ENCODE assay signal across 18 mouse cellular contexts in genomic region chr15:85771306-85772121, GRCm38 (mm10). TPM values are rescaled to one million over a fixed set of nuclear protein-coding genes. Genes with fewer than 3 reads are reported as not detected.
DNase-seq lines count a peak whose midpoint lies in the region; ATAC-seq lines count a peak whose summit lies in the region.
"Had no signal": no experiment of that assay in that cellular context is flagged by ENCODE, and none has a peak within 500 bp of the region (broad histone marks: within the 10 kb centered on the region; RNA-seq: fewer than 3 reads in every experiment).

No protein-coding gene starts in this region.

- no peak overlapping the region for H3K4me2 ChIP-seq in liver, embryonic 12.5 days
- H3K4me2 ChIP-seq in liver, embryonic 11.5 days = no peak overlapping the region
- H3K4me2 ChIP-seq in liver, embryonic 13.5 days = no peak overlapping the region
- no peak overlapping the region for H3K4me2 ChIP-seq in midbrain, embryonic 13.5 days (replicated peaks)
- H3K4me2 ChIP-seq: heart, embryonic 13.5 days; limb, embryonic 13.5 days had no signal

- WGBS in liver, embryonic 12.5 days (ENCODE audit: insufficient replicate concordance) = 67% methylated on average over 17 of the region's 17 CpGs
- 75% methylated on average over 17 of the region's 17 CpGs for WGBS in liver, embryonic 11.5 days
- 62% methylated on average over 17 of the region's 17 CpGs for WGBS in liver, embryonic 13.5 days (ENCODE audit: insufficient replicate concordance)
- 88% methylated on average over 17 of the region's 17 CpGs for WGBS in midbrain, embryonic 13.5 days
- WGBS in embryonic facial prominence, embryonic 10.5 days = 84% methylated on average over 17 of the region's 17 CpGs

- H3K4me3 ChIP-seq in liver, embryonic 12.5 days = no peak overlapping the region
- no peak overlapping the region for H3K4me3 ChIP-seq in liver, embryonic 11.5 days (ENCODE audit: low read depth, low read length)
- no peak overlapping the region for H3K4me3 ChIP-seq in liver, embryonic 13.5 days (replicated peaks)
- no peak overlapping the region for H3K4me3 ChIP-seq in midbrain, embryonic 13.5 days (replicated peaks)
- no peak overlapping the region for H3K4me3 ChIP-seq in embryonic facial prominence, embryonic 10.5 days
- H3K4me3 ChIP-seq: heart, embryonic 13.5 days; hindbrain, embryonic 10.5 days; limb, embryonic 13.5 days; midbrain, embryonic 10.5 days; myocyte had no signal

- no peak overlapping the region for H3K27ac ChIP-seq in liver, embryonic 12.5 days
- no peak overlapping the region for H3K27ac ChIP-seq in liver, embryonic 11.5 days (ENCODE audit: low read depth, low read length)
- peak overlapping the region; percentile 78 for H3K27ac ChIP-seq in liver, embryonic 13.5 days
- no peak overlapping the region for H3K27ac ChIP-seq in midbrain, embryonic 13.5 days
- H3K27ac ChIP-seq in embryonic facial prominence, embryonic 10.5 days (replicated peaks) = no peak overlapping the region
- H3K27ac ChIP-seq: heart, embryonic 13.5 days; hindbrain, embryonic 10.5 days; limb, embryonic 13.5 days; midbrain, embryonic 10.5 days had no signal

- peak; percentile 45; the same call in 1 of the 2 replicates for ATAC-seq in liver, embryonic 12.5 days
- ATAC-seq in liver, embryonic 11.5 days (replicated peaks; ENCODE audit: low FRiP score) = no peak; the same call in 1 of the 2 replicates
- ATAC-seq in liver, embryonic 13.5 days (ENCODE audit: low read depth) = peak; percentile 69
- ATAC-seq in midbrain, embryonic 13.5 days = no peak

- H3K36me3 ChIP-seq in liver, embryonic 12.5 days = no peaks in the 10 kb centered on the region
- H3K36me3 ChIP-seq in liver, embryonic 11.5 days (ENCODE audit: control insufficient read depth, insufficient read depth, low read length) = no peaks in the 10 kb centered on the region
- H3K36me3 ChIP-seq in liver, embryonic 13.5 days = no peaks in the 10 kb centered on the region
- H3K36me3 ChIP-seq in midbrain, embryonic 13.5 days = no peaks in the 10 kb centered on the region
- H3K36me3 ChIP-seq in embryonic facial prominence, embryonic 10.5 days (replicated peaks) = no peaks in the 10 kb centered on the region
- H3K36me3 ChIP-seq: heart, embryonic 13.5 days; hindbrain, embryonic 10.5 days; limb, embryonic 13.5 days; midbrain, embryonic 10.5 days had no signal

- no peak for DNase-seq in liver, embryonic 11.5 days (ENCODE audit: low spot score)
- peak; percentile 62 to 88 for DNase-seq in kidney, adult 8-10 months
- no peak for DNase-seq in liver, embryonic 13.5 days
- no peak for DNase-seq in frontal cortex, postnatal 10 days (ENCODE audit: low spot score in 2 of 2)
- no peak for DNase-seq in embryonic facial prominence, embryonic 10.5 days (ENCODE audit: low spot score)
- DNase-seq: cerebellum, adult 9-10 months; embryo, embryonic 11 days; gastrocnemius, postnatal 36 days; lung, postnatal 14 days; right cerebral cortex, postnatal 14 days; thymus, postnatal 14 days had no signal

- no peak overlapping the region for H3K9ac ChIP-seq in liver, embryonic 12.5 days
- H3K9ac ChIP-seq in liver, embryonic 11.5 days (ENCODE audit: low read depth, low read length) = no peak overlapping the region
- H3K9ac ChIP-seq in liver, embryonic 13.5 days = no peak overlapping the region
- H3K9ac ChIP-seq in midbrain, embryonic 13.5 days (replicated peaks) = no peak overlapping the region
- H3K9ac ChIP-seq: heart, embryonic 13.5 days; limb, embryonic 13.5 days had no signal

- no peaks in the 10 kb centered on the region for H3K4me1 ChIP-seq in liver, embryonic 12.5 days
- H3K4me1 ChIP-seq in liver, embryonic 11.5 days (replicated peaks; ENCODE audit: control insufficient read depth, insufficient read depth, low read length) = no peaks in the 10 kb centered on the region
- H3K4me1 ChIP-seq in liver, embryonic 13.5 days (replicated peaks) = peaks cover 13% of the 10 kb centered on the region; the same call in 1 of the 2 replicates
- no peaks in the 10 kb centered on the region for H3K4me1 ChIP-seq in midbrain, embryonic 13.5 days (replicated peaks)
- no peaks in the 10 kb centered on the region for H3K4me1 ChIP-seq in embryonic facial prominence, embryonic 10.5 days
- H3K4me1 ChIP-seq: heart, embryonic 13.5 days; hindbrain, embryonic 10.5 days; limb, embryonic 13.5 days; midbrain, embryonic 10.5 days had no signal

- H3K27me3 ChIP-seq in liver, embryonic 12.5 days (replicated peaks) = no peaks in the 10 kb centered on the region; the same call in 1 of the 2 replicates
- no peaks in the 10 kb centered on the region for H3K27me3 ChIP-seq in liver, embryonic 11.5 days (replicated peaks; ENCODE audit: control insufficient read depth, insufficient read depth, low read length)
- no peaks in the 10 kb centered on the region for H3K27me3 ChIP-seq in liver, embryonic 13.5 days
- no peaks in the 10 kb centered on the region for H3K27me3 ChIP-seq in midbrain, embryonic 13.5 days
- H3K27me3 ChIP-seq in embryonic facial prominence, embryonic 10.5 days (replicated peaks; ENCODE audit: low read depth, poor library complexity, severe bottlenecking) = no peaks in the 10 kb centered on the region

- H3K9me3 ChIP-seq in liver, embryonic 12.5 days (replicated peaks) = no peaks in the 10 kb centered on the region
- H3K9me3 ChIP-seq in liver, embryonic 11.5 days (ENCODE audit: control insufficient read depth, low read length) = no peaks in the 10 kb centered on the region
- H3K9me3 ChIP-seq in liver, embryonic 13.5 days (replicated peaks) = no peaks in the 10 kb centered on the region
- H3K9me3 ChIP-seq in midbrain, embryonic 13.5 days = no peaks in the 10 kb centered on the region
- H3K9me3 ChIP-seq in embryonic facial prominence, embryonic 10.5 days = no peaks in the 10 kb centered on the region
- H3K9me3 ChIP-seq: heart, embryonic 13.5 days; hindbrain, embryonic 10.5 days; limb, embryonic 13.5 days; midbrain, embryonic 10.5 days had no signal

RNA-seq across cellular contexts. Expression of gene Ppara, which starts 36.7 kb away (rescaled TPM):
- polyA plus RNA-seq in liver, embryonic 12.5 days (2016; fragmentation: Nextera tagmentation; extraction: Ambion mirVana) = 5.7 TPM in 2 replicates
- 2.5 and 3.4 TPM in 2 replicates for polyA plus RNA-seq in liver, embryonic 11.5 days (2014; fragmentation: Nextera tagmentation; extraction: Ambion mirVana)
- polyA plus RNA-seq in liver, embryonic 13.5 days (2015; fragmentation: Nextera tagmentation; extraction: Ambion mirVana) = 7.5 and 10.3 TPM in 2 replicates
- polyA plus RNA-seq in midbrain, embryonic 13.5 days (2015; fragmentation: Nextera tagmentation; extraction: Ambion mirVana) = 0.54 and 0.96 TPM in 2 replicates
- polyA plus RNA-seq in embryonic facial prominence, embryonic 10.5 days (2016; fragmentation: Nextera tagmentation; extraction: Ambion mirVana) = 0.29 and 0.75 TPM in 2 replicates

RNA-seq across cellular contexts. Expression of gene Cdpf1, which starts 40.0 kb away (rescaled TPM):
- polyA plus RNA-seq in liver, embryonic 12.5 days (2016; fragmentation: Nextera tagmentation; extraction: Ambion mirVana) = 28.6 and 29.4 TPM in 2 replicates
- polyA plus RNA-seq in liver, embryonic 11.5 days (2014; fragmentation: Nextera tagmentation; extraction: Ambion mirVana) = 43.1 and 49.7 TPM in 2 replicates
- polyA plus RNA-seq in liver, embryonic 13.5 days (2015; fragmentation: Nextera tagmentation; extraction: Ambion mirVana) = 25.9 and 27.7 TPM in 2 replicates
- 17.2 and 21.2 TPM in 2 replicates for polyA plus RNA-seq in midbrain, embryonic 13.5 days (2015; fragmentation: Nextera tagmentation; extraction: Ambion mirVana)
- polyA plus RNA-seq in embryonic facial prominence, embryonic 10.5 days (2016; fragmentation: Nextera tagmentation; extraction: Ambion mirVana) = 32.2 and 34.2 TPM in 2 replicates

RNA-seq across cellular contexts. Expression of gene Pkdrej, which starts 50.0 kb away (rescaled TPM):
- 0.07 and 0.12 TPM in 2 replicates for polyA plus RNA-seq in liver, embryonic 12.5 days (2016; fragmentation: Nextera tagmentation; extraction: Ambion mirVana)
- 0.11 and 0.21 TPM in 2 replicates for polyA plus RNA-seq in liver, embryonic 11.5 days (2014; fragmentation: Nextera tagmentation; extraction: Ambion mirVana)
- polyA plus RNA-seq in liver, embryonic 13.5 days (2015; fragmentation: Nextera tagmentation; extraction: Ambion mirVana) = 0.06 and 0.08 TPM in 2 replicates
- 0.03 TPM in 1 of 2 replicates, not detected in the other for polyA plus RNA-seq in midbrain, embryonic 13.5 days (2015; fragmentation: Nextera tagmentation; extraction: Ambion mirVana)
- polyA plus RNA-seq in embryonic facial prominence, embryonic 10.5 days (2016; fragmentation: Nextera tagmentation; extraction: Ambion mirVana) = 0.04 TPM in 2 replicates
- polyA plus RNA-seq: hindbrain, embryonic 10.5 days; midbrain, embryonic 10.5 days; myocyte had no signal

Comparison
In these comparisons a context has a peak if more than half of its experiments do, and no peak if none do; other contexts are left out.
1. ATAC-seq: peak in liver, embryonic 12.5 days (single experiment) and liver, embryonic 13.5 days (single experiment); none in liver, embryonic 11.5 days (single experiment) and midbrain, embryonic 13.5 days (single experiment).
2. DNase-seq: peak in kidney, adult 8-10 months (2 of 2); none in liver, embryonic 11.5 days (single experiment), liver, embryonic 13.5 days (single experiment), frontal cortex, postnatal 10 days (0 of 2) and embryonic facial prominence, embryonic 10.5 days (single experiment).